Mouse (Mus musculus) spleen, adult 2 months (tissue): Measurements from ENCODE around the gene Cnn3.

Experiments
- CTCF ChIP-seq: fragments of 200-500 bp; IDR thresholded peaks from 2 replicates; pipeline ENCODE4 v1.5.1; 2011; ENCODE audit warnings: mild to moderate bottlenecking, inconsistent platforms; ENCODE audit not compliant: insufficient read depth, insufficient read length, insufficient replicate concordance; ENCODE audit errors: extremely low read depth
- POLR2A ChIP-seq: fragments of 200-500 bp; IDR thresholded peaks from 2 replicates; pipeline ENCODE4 v1.6.1; 2011; ENCODE audit warnings: low read depth, low read length, inconsistent platforms

DNA sequence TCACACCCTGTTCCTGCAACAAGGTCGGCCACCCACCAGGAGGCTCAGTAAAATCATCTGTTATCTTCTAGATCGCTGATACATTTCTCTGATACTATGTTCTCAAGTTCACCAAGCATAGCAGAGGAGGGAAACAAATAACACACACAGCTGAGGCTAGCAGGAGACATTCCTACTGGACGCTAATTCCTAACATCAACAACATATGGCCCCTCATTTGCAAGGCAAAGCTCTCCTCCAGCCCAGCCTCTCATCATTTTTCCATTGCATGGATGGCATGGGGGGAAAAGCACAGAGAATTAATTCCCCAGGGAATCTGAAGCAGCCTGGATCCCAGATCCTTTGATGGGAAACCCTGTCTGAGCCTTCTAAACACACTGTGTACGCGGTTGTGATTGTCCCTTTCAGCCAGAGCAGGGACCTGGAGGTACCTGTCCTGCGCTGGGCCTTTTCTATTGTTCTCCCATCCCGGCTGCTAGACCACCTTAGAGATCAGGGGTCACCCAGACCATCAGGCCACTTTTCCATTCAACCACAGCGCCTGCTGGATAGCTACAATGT is 78.7 kb downstream of the Cnn3 start:
- TF ChIP-seq POLR2A (no peak), CTCF (no peak)
